Comparison of ENCODE assay signal across 9 mouse cellular contexts in genomic region chr11:115083376-115084139, GRCm38 (mm10). TPM values are rescaled to one million over a fixed set of nuclear protein-coding genes. Genes with fewer than 3 reads are reported as not detected.
DNase-seq lines count a peak whose midpoint lies in the region; ATAC-seq and TF ChIP-seq lines count a peak whose summit lies in the region.
"Had no signal": no experiment of that assay in that cellular context is flagged by ENCODE, and none has a peak within 500 bp of the region (broad histone marks: within the 10 kb centered on the region; RNA-seq: fewer than 3 reads in every experiment).

No protein-coding gene starts in this region.

- ATAC-seq in hindbrain, embryonic 11.5 days (ENCODE audit: low FRiP score) = peak; percentile 53; the same call in 1 of the 2 replicates
- ATAC-seq in hindbrain, embryonic 13.5 days (ENCODE audit: low FRiP score) = no peak
- peak; percentile 57 for ATAC-seq in forebrain, embryonic 16.5 days
- 0 out of 2 replicates have a peak, but pooled peaks have one; percentile 41 for ATAC-seq in limb, embryonic 14.5 days (ENCODE audit: low FRiP score, low read depth)
- ATAC-seq in stomach, embryonic 16.5 days (ENCODE audit: insufficient read depth, low FRiP score) = peak; percentile 62

- peak; percentile 90 for DNase-seq in hindbrain, embryonic 11.5 days (ENCODE audit: low spot score)
- peak; percentile 72 for DNase-seq in cerebellum, adult 11-12 months
- DNase-seq in kidney, adult 2 months = peak; percentile 60
- DNase-seq in limb, embryonic 14.5 days (ENCODE audit: low spot score) = peak; percentile 84
- DNase-seq in natural killer cell, adult 2 months (ENCODE audit: low spot score in 2 of 2) = peak; percentile 61 to 69

- peaks cover 3% of the 10 kb centered on the region for H3K4me1 ChIP-seq in hindbrain, embryonic 11.5 days (replicated peaks; ENCODE audit: control insufficient read depth, insufficient read depth, low read length)
- peaks cover 19% of the 10 kb centered on the region for H3K4me1 ChIP-seq in hindbrain, embryonic 13.5 days (replicated peaks)
- H3K4me1 ChIP-seq in forebrain, embryonic 16.5 days (replicated peaks; ENCODE audit: control insufficient read depth, insufficient read depth, low read length) = peaks cover 6% of the 10 kb centered on the region; the same call in 1 of the 2 replicates
- no peaks in the 10 kb centered on the region for H3K4me1 ChIP-seq in kidney, adult 2 months (ENCODE audit: control insufficient read depth, insufficient read depth, low read length)
- H3K4me1 ChIP-seq in limb, embryonic 14.5 days (ENCODE audit: control insufficient read depth, insufficient read depth, low read length) = no peaks in the 10 kb centered on the region
- H3K4me1 ChIP-seq in stomach, embryonic 16.5 days (ENCODE audit: control insufficient read depth, insufficient read depth, low read length) = no peaks in the 10 kb centered on the region
- H3K4me1 ChIP-seq: embryonic facial prominence, embryonic 15.5 days had no signal

- TF ChIP-seq POLR2A in kidney, adult 2 months (IDR thresholded peaks at IDR 0.05; ENCODE audit: low read depth, low read length) = no peak
- TF ChIP-seq POLR2A in limb, embryonic 14.5 days (IDR thresholded peaks at IDR 0.05; ENCODE audit: borderline replicate concordance, extremely low read depth, insufficient read depth, insufficient read length) = no peak

- no peaks in the 10 kb centered on the region for H3K36me3 ChIP-seq in hindbrain, embryonic 11.5 days (ENCODE audit: control insufficient read depth, insufficient read depth, low read length)
- H3K36me3 ChIP-seq in hindbrain, embryonic 13.5 days = no peaks in the 10 kb centered on the region
- H3K36me3 ChIP-seq in forebrain, embryonic 16.5 days (ENCODE audit: control insufficient read depth, insufficient read depth) = no peaks in the 10 kb centered on the region
- no peaks in the 10 kb centered on the region for H3K36me3 ChIP-seq in kidney, adult 2 months (ENCODE audit: control insufficient read depth, insufficient read depth, low read length)
- no peaks in the 10 kb centered on the region for H3K36me3 ChIP-seq in limb, embryonic 14.5 days (ENCODE audit: control insufficient read depth, insufficient read depth, low read length)
- no peaks in the 10 kb centered on the region for H3K36me3 ChIP-seq in stomach, embryonic 16.5 days (ENCODE audit: control insufficient read depth, insufficient read depth, low read length)
- H3K36me3 ChIP-seq: embryonic facial prominence, embryonic 15.5 days had no signal

- H3K9me3 ChIP-seq in hindbrain, embryonic 11.5 days (ENCODE audit: control insufficient read depth, low read length) = no peaks in the 10 kb centered on the region
- no peaks in the 10 kb centered on the region for H3K9me3 ChIP-seq in hindbrain, embryonic 13.5 days
- no peaks in the 10 kb centered on the region for H3K9me3 ChIP-seq in forebrain, embryonic 16.5 days (ENCODE audit: control insufficient read depth, low read length)
- no peaks in the 10 kb centered on the region for H3K9me3 ChIP-seq in limb, embryonic 14.5 days (ENCODE audit: control insufficient read depth, low read length)
- H3K9me3 ChIP-seq in stomach, embryonic 16.5 days (replicated peaks; ENCODE audit: control insufficient read depth, low read length) = no peaks in the 10 kb centered on the region
- H3K9me3 ChIP-seq: embryonic facial prominence, embryonic 15.5 days had no signal

- 49% methylated on average over 18 of the region's 18 CpGs for WGBS in hindbrain, embryonic 11.5 days
- WGBS in hindbrain, embryonic 13.5 days = 41% methylated on average over 18 of the region's 18 CpGs
- 37% methylated on average over 18 of the region's 18 CpGs for WGBS in forebrain, embryonic 16.5 days
- WGBS in kidney, adult 2 months = 35% methylated on average over 18 of the region's 18 CpGs
- WGBS in limb, embryonic 14.5 days = 51% methylated on average over 18 of the region's 18 CpGs
- WGBS in stomach, embryonic 16.5 days = 42% methylated on average over 18 of the region's 18 CpGs

- H3K4me3 ChIP-seq in hindbrain, embryonic 11.5 days (ENCODE audit: low read depth, low read length) = no peak overlapping the region
- H3K4me3 ChIP-seq in hindbrain, embryonic 13.5 days = no peak overlapping the region
- no peak overlapping the region for H3K4me3 ChIP-seq in forebrain, embryonic 16.5 days (replicated peaks; ENCODE audit: low read length)
- H3K4me3 ChIP-seq in kidney, adult 2 months (ENCODE audit: insufficient read depth, low read depth, low read length) = no peak overlapping the region
- H3K4me3 ChIP-seq in limb, embryonic 14.5 days (replicated peaks; ENCODE audit: low read length) = no peak overlapping the region
- no peak overlapping the region for H3K4me3 ChIP-seq in stomach, embryonic 16.5 days (replicated peaks; ENCODE audit: low read length)
- H3K4me3 ChIP-seq: embryonic facial prominence, embryonic 15.5 days had no signal

- H3K4me2 ChIP-seq in hindbrain, embryonic 11.5 days (replicated peaks; ENCODE audit: low read depth, low read length) = no peak overlapping the region
- H3K4me2 ChIP-seq in hindbrain, embryonic 13.5 days = no peak overlapping the region
- H3K4me2 ChIP-seq in forebrain, embryonic 16.5 days (ENCODE audit: low read length) = no peak overlapping the region
- H3K4me2 ChIP-seq in limb, embryonic 14.5 days (replicated peaks; ENCODE audit: low read depth, low read length, severe bottlenecking) = no peak overlapping the region
- H3K4me2 ChIP-seq in stomach, embryonic 16.5 days (ENCODE audit: low read depth, low read length) = no peak overlapping the region
- H3K4me2 ChIP-seq: embryonic facial prominence, embryonic 15.5 days had no signal

- peak; percentile 82 for TF ChIP-seq CTCF in kidney, adult 2 months (conservative IDR thresholded peaks at IDR 0.05; ENCODE audit: insufficient read depth, insufficient read length, low read depth, low read length)

- H3K9ac ChIP-seq in hindbrain, embryonic 11.5 days (ENCODE audit: low read depth, low read length) = no peak overlapping the region
- H3K9ac ChIP-seq in hindbrain, embryonic 13.5 days = no peak overlapping the region
- no peak overlapping the region for H3K9ac ChIP-seq in forebrain, embryonic 16.5 days (replicated peaks; ENCODE audit: low read depth, low read length)
- no peak overlapping the region for H3K9ac ChIP-seq in limb, embryonic 14.5 days (ENCODE audit: low read depth, low read length, severe bottlenecking)
- H3K9ac ChIP-seq in stomach, embryonic 16.5 days (ENCODE audit: low read length) = no peak overlapping the region
- H3K9ac ChIP-seq: embryonic facial prominence, embryonic 15.5 days had no signal

- no peak overlapping the region for H3K27ac ChIP-seq in hindbrain, embryonic 11.5 days (ENCODE audit: low read depth, low read length)
- no peak overlapping the region for H3K27ac ChIP-seq in hindbrain, embryonic 13.5 days
- no peak overlapping the region for H3K27ac ChIP-seq in forebrain, embryonic 16.5 days (ENCODE audit: low read length)
- no peak overlapping the region for H3K27ac ChIP-seq in kidney, adult 2 months (ENCODE audit: insufficient read depth, low read depth, low read length)
- H3K27ac ChIP-seq in limb, embryonic 14.5 days (replicated peaks; ENCODE audit: low read depth, low read length) = no peak overlapping the region
- H3K27ac ChIP-seq in stomach, embryonic 16.5 days (ENCODE audit: low read length) = no peak overlapping the region
- H3K27ac ChIP-seq: embryonic facial prominence, embryonic 15.5 days had no signal

- H3K27me3 ChIP-seq in hindbrain, embryonic 11.5 days (ENCODE audit: control insufficient read depth, insufficient read depth, low read length) = no peaks in the 10 kb centered on the region; the same call in 1 of the 2 replicates
- peaks cover 29% of the 10 kb centered on the region for H3K27me3 ChIP-seq in hindbrain, embryonic 13.5 days
- H3K27me3 ChIP-seq in forebrain, embryonic 16.5 days (replicated peaks; ENCODE audit: control insufficient read depth, insufficient read depth, low read length) = peaks cover 3% of the 10 kb centered on the region; the same call in 1 of the 2 replicates
- H3K27me3 ChIP-seq in kidney, adult 2 months (replicated peaks; ENCODE audit: control insufficient read depth, insufficient read depth, low read length) = no peaks in the 10 kb centered on the region
- peaks cover 11% of the 10 kb centered on the region; the same call in 1 of the 2 replicates for H3K27me3 ChIP-seq in limb, embryonic 14.5 days (ENCODE audit: control insufficient read depth, insufficient read depth, low read length)
- 0 out of 2 replicates have a peak, but pooled peaks cover 3% of the 10 kb centered on the region for H3K27me3 ChIP-seq in stomach, embryonic 16.5 days (ENCODE audit: control insufficient read depth, insufficient read depth, low read length)

RNA-seq across cellular contexts. Expression of gene Rab37, which starts 7.7 kb away (rescaled TPM):
- 0.42 and 0.85 TPM in 2 replicates for polyA plus RNA-seq in hindbrain, embryonic 11.5 days (2014; fragmentation: Nextera tagmentation; extraction: Ambion mirVana)
- 0.99 and 1.4 TPM in 2 replicates for polyA plus RNA-seq in hindbrain, embryonic 13.5 days (2015; fragmentation: Nextera tagmentation; extraction: Ambion mirVana)
- 0.85 and 1.1 TPM in 2 replicates for polyA plus RNA-seq in forebrain, embryonic 16.5 days (2015; fragmentation: Nextera tagmentation; extraction: Ambion mirVana)
- polyA plus RNA-seq in kidney, adult 2 months (2012; rRNA removed) = 0.42 and 1.1 TPM in 2 replicates
- polyA plus RNA-seq in limb, embryonic 14.5 days (2012; rRNA removed) = 1.5 and 1.7 TPM in 2 replicates
- polyA plus RNA-seq in limb, embryonic 14.5 days (2014; fragmentation: Nextera tagmentation; extraction: Ambion mirVana) = 1.5 and 1.8 TPM in 2 replicates
- polyA plus RNA-seq in stomach, embryonic 16.5 days (2015; fragmentation: Nextera tagmentation; extraction: Ambion mirVana) = 2.2 and 2.3 TPM in 2 replicates

RNA-seq across cellular contexts. Expression of gene Cd300e, which starts 21.6 kb away (rescaled TPM):
- not detected in 2 replicates for polyA plus RNA-seq in hindbrain, embryonic 11.5 days (2014; fragmentation: Nextera tagmentation; extraction: Ambion mirVana)
- polyA plus RNA-seq in hindbrain, embryonic 13.5 days (2015; fragmentation: Nextera tagmentation; extraction: Ambion mirVana) = not detected in 2 replicates
- polyA plus RNA-seq in forebrain, embryonic 16.5 days (2015; fragmentation: Nextera tagmentation; extraction: Ambion mirVana) = not detected in 2 replicates
- polyA plus RNA-seq in kidney, adult 2 months (2012; rRNA removed) = 0.12 and 0.13 TPM in 2 replicates
- polyA plus RNA-seq in limb, embryonic 14.5 days (2012; rRNA removed) = 0.10 and 0.15 TPM in 2 replicates
- polyA plus RNA-seq in limb, embryonic 14.5 days (2014; fragmentation: Nextera tagmentation; extraction: Ambion mirVana) = 0.08 and 0.10 TPM in 2 replicates
- polyA plus RNA-seq in stomach, embryonic 16.5 days (2015; fragmentation: Nextera tagmentation; extraction: Ambion mirVana) = 0.26 TPM in 1 of 2 replicates, not detected in the other

RNA-seq across cellular contexts. Expression of gene Cd300ld3, which starts 35.3 kb away (rescaled TPM):
- not detected in 2 replicates for polyA plus RNA-seq in hindbrain, embryonic 11.5 days (2014; fragmentation: Nextera tagmentation; extraction: Ambion mirVana)
- polyA plus RNA-seq in hindbrain, embryonic 13.5 days (2015; fragmentation: Nextera tagmentation; extraction: Ambion mirVana) = not detected in 2 replicates
- not detected in 2 replicates for polyA plus RNA-seq in forebrain, embryonic 16.5 days (2015; fragmentation: Nextera tagmentation; extraction: Ambion mirVana)
- 8.1 and 15.8 TPM in 2 replicates for polyA plus RNA-seq in kidney, adult 2 months (2012; rRNA removed)
- 0.37 and 0.65 TPM in 2 replicates for polyA plus RNA-seq in limb, embryonic 14.5 days (2012; rRNA removed)
- not detected in 2 replicates for polyA plus RNA-seq in limb, embryonic 14.5 days (2014; fragmentation: Nextera tagmentation; extraction: Ambion mirVana)
- not detected in 2 replicates for polyA plus RNA-seq in stomach, embryonic 16.5 days (2015; fragmentation: Nextera tagmentation; extraction: Ambion mirVana)
- polyA plus RNA-seq: embryonic facial prominence, embryonic 15.5 days had no signal

RNA-seq across cellular contexts. Expression of gene Cd300ld5, which starts 46.0 kb away (rescaled TPM):
- polyA plus RNA-seq in hindbrain, embryonic 11.5 days (2014; fragmentation: Nextera tagmentation; extraction: Ambion mirVana) = not detected in 2 replicates
- not detected in 2 replicates for polyA plus RNA-seq in hindbrain, embryonic 13.5 days (2015; fragmentation: Nextera tagmentation; extraction: Ambion mirVana)
- polyA plus RNA-seq in forebrain, embryonic 16.5 days (2015; fragmentation: Nextera tagmentation; extraction: Ambion mirVana) = not detected in 2 replicates
- polyA plus RNA-seq in kidney, adult 2 months (2012; rRNA removed) = 0.86 and 3.6 TPM in 2 replicates
- 0.24 and 0.48 TPM in 2 replicates for polyA plus RNA-seq in limb, embryonic 14.5 days (2012; rRNA removed)
- polyA plus RNA-seq in limb, embryonic 14.5 days (2014; fragmentation: Nextera tagmentation; extraction: Ambion mirVana) = not detected in 2 replicates
- not detected in 2 replicates for polyA plus RNA-seq in stomach, embryonic 16.5 days (2015; fragmentation: Nextera tagmentation; extraction: Ambion mirVana)
- polyA plus RNA-seq: embryonic facial prominence, embryonic 15.5 days had no signal

RNA-seq across cellular contexts. Expression of gene Cd300lf, which starts 50.2 kb away (rescaled TPM):
- polyA plus RNA-seq in hindbrain, embryonic 11.5 days (2014; fragmentation: Nextera tagmentation; extraction: Ambion mirVana) = 0.22 TPM in 1 of 2 replicates, not detected in the other
- 0.12 and 0.27 TPM in 2 replicates for polyA plus RNA-seq in hindbrain, embryonic 13.5 days (2015; fragmentation: Nextera tagmentation; extraction: Ambion mirVana)
- polyA plus RNA-seq in forebrain, embryonic 16.5 days (2015; fragmentation: Nextera tagmentation; extraction: Ambion mirVana) = 0.27 TPM in 1 of 2 replicates, not detected in the other
- polyA plus RNA-seq in kidney, adult 2 months (2012; rRNA removed) = 0.29 and 1.2 TPM in 2 replicates
- 0.35 and 0.65 TPM in 2 replicates for polyA plus RNA-seq in limb, embryonic 14.5 days (2012; rRNA removed)
- 0.14 and 0.29 TPM in 2 replicates for polyA plus RNA-seq in limb, embryonic 14.5 days (2014; fragmentation: Nextera tagmentation; extraction: Ambion mirVana)
- polyA plus RNA-seq in stomach, embryonic 16.5 days (2015; fragmentation: Nextera tagmentation; extraction: Ambion mirVana) = 2.0 and 3.4 TPM in 2 replicates
